Mouse (Mus musculus): Measurements from ENCODE around the gene Ascl5. TPM values are rescaled to one million over a fixed set of nuclear protein-coding genes. Genes with fewer than 3 reads are reported as not detected.

The Ascl5 gene
- polyA plus RNA-seq, 1 experiment from 2014 or later: 3.0 TPM

- Histone ChIP-seq H3K9me3 (replicated peaks) (peaks cover 10% of the 10 kb centered on the region; the same call in 1 of the 2 replicates), H3K36me3 (no peaks in the 10 kb centered on the region), H3K27me3 (no peaks in the 10 kb centered on the region), H3K4me2 (replicated peaks) (no peak overlapping the region), H3K4me1 (no peaks in the 10 kb centered on the region), H3K9ac (no peak overlapping the region), H3K27ac (replicated peaks) (no peak overlapping the region), H3K4me3 (replicated peaks) (no peak overlapping the region)
- no peak for ATAC-seq (ENCODE audit: insufficient number of reproducible peaks, low FRiP score, low TSS enrichment, low read depth)
- WGBS: 87% methylated on average over 3 of the region's 3 CpGs
Measured at GRCm38 (mm10) chr1:136085988-136086685, 35.5 kb downstream of the Ascl5 start.

- H3K27me3 ChIP-seq: no peaks in the 10 kb centered on the region
- no peak for ATAC-seq (ENCODE audit: insufficient number of reproducible peaks, low FRiP score, low TSS enrichment, low read depth)
Measured at GRCm38 (mm10) chr1:136089368-136090165, 39.0 kb downstream of the Ascl5 start.

GRCm38 (mm10) chr1:136093726-136094125 lies 43.1 kb downstream of the Ascl5 start:
- Histone ChIP-seq H3K9me3 (replicated peaks) (no peaks in the 10 kb centered on the region), H3K4me2 (replicated peaks) (no peak overlapping the region), H3K27me3 (no peaks in the 10 kb centered on the region), H3K4me1 (no peaks in the 10 kb centered on the region), H3K4me3 (replicated peaks) (no peak overlapping the region), H3K9ac (no peak overlapping the region), H3K27ac (replicated peaks) (no peak overlapping the region), H3K36me3 (no peaks in the 10 kb centered on the region)
- ATAC-seq (ENCODE audit: insufficient number of reproducible peaks, low FRiP score, low TSS enrichment, low read depth): no peak
- WGBS: 71% methylated on average over 3 of the region's 3 CpGs

More at GRCm38 (mm10) chr1:136089368-136090165, 39.0 kb downstream of the Ascl5 start:
- Histone ChIP-seq H3K4me2 (replicated peaks) (no peak overlapping the region), H3K27ac (replicated peaks) (no peak overlapping the region), H3K36me3 (no peaks in the 10 kb centered on the region), H3K9me3 (replicated peaks) (no peaks in the 10 kb centered on the region), H3K4me3 (replicated peaks) (no peak overlapping the region), H3K4me1 (no peaks in the 10 kb centered on the region), H3K9ac (no peak overlapping the region)
- 65% methylated on average over 9 of the region's 9 CpGs for WGBS

- Histone ChIP-seq H3K4me3 (replicated peaks) (no peak overlapping the region), H3K27ac (replicated peaks) (no peak overlapping the region), H3K4me2 (replicated peaks) (no peak overlapping the region), H3K36me3 (no peaks in the 10 kb centered on the region), H3K9ac (no peak overlapping the region), H3K4me1 (no peaks in the 10 kb centered on the region), H3K27me3 (no peaks in the 10 kb centered on the region), H3K9me3 (replicated peaks) (no peaks in the 10 kb centered on the region)
- WGBS: 76% methylated on average over 5 of the region's 5 CpGs
- no peak for ATAC-seq (ENCODE audit: insufficient number of reproducible peaks, low FRiP score, low TSS enrichment, low read depth)
Measured at GRCm38 (mm10) chr1:136094807-136095206, 44.2 kb downstream of the Ascl5 start.

Other genes starting within 250 kb of the Ascl5 start
- 57.9 and 58.0 TPM in 2 replicates for gene Lad1, start 232.2 kb upstream of the Ascl5 start, polyA plus RNA-seq (2015; fragmentation: Nextera tagmentation; extraction: Ambion mirVana)
- gene Tnnt2, start 214.4 kb upstream of the Ascl5 start, polyA plus RNA-seq (2015; fragmentation: Nextera tagmentation; extraction: Ambion mirVana): 151 and 208 TPM in 2 replicates
- 67.2 and 67.5 TPM in 2 replicates for gene Pkp1, start 131.6 kb upstream of the Ascl5 start, polyA plus RNA-seq (2015; fragmentation: Nextera tagmentation; extraction: Ambion mirVana)
- gene Igfn1, start 44.5 kb upstream of the Ascl5 start, polyA plus RNA-seq (2015; fragmentation: Nextera tagmentation; extraction: Ambion mirVana): 0.09 and 0.12 TPM in 2 replicates
- gene Tmem9, start 42.7 kb upstream of the Ascl5 start, polyA plus RNA-seq (2015; fragmentation: Nextera tagmentation; extraction: Ambion mirVana): 172 and 176 TPM in 2 replicates
- gene Cacna1s, start 1.9 kb downstream of the Ascl5 start, polyA plus RNA-seq (2015; fragmentation: Nextera tagmentation; extraction: Ambion mirVana): 5.2 and 7.8 TPM in 2 replicates
- 2.8 TPM in 2 replicates for gene Kif21b, start 80.6 kb downstream of the Ascl5 start, polyA plus RNA-seq (2015; fragmentation: Nextera tagmentation; extraction: Ambion mirVana)
- gene Mroh3, start 162.0 kb downstream of the Ascl5 start, polyA plus RNA-seq (2015; fragmentation: Nextera tagmentation; extraction: Ambion mirVana): 0.32 TPM in 1 of 2 replicates, not detected in the other
- gene Inava, start 183.5 kb downstream of the Ascl5 start, polyA plus RNA-seq (2015; fragmentation: Nextera tagmentation; extraction: Ambion mirVana): 16.6 and 19.4 TPM in 2 replicates
- gene Gpr25, start 210.1 kb downstream of the Ascl5 start, polyA plus RNA-seq (2015; fragmentation: Nextera tagmentation; extraction: Ambion mirVana): not detected in 2 replicates

Data from embryonic facial prominence, embryonic 15.5 days (tissue).